Mouse (Mus musculus) forebrain, embryonic 13.5 days (tissue): Measurements from ENCODE around the gene Zfp977. TPM values are rescaled to one million over a fixed set of nuclear protein-coding genes. Genes with fewer than 3 reads are reported as not detected.
"Not testable (repeated sequence)": the region's sequence is repeated elsewhere in the genome, so short reads cannot be mapped to it uniquely, and the experiment has no call there.

Source experiments
- ATAC-seq: fragments of 200-750 bp; cut with Nextera tagmentation; 2 replicates; pipeline ENCODE4 v1.8.0; 2017
- H3K27ac ChIP-seq: fragments of 300-500 bp; sonication (generic); 2 replicates; pipeline ENCODE4 v1.5.1; 2015; ENCODE audit warnings: inconsistent platforms, mild to moderate bottlenecking, moderate library complexity
- H3K27me3 ChIP-seq: fragments of 300-500 bp; sonication (generic); 2 replicates; pipeline ENCODE4 v1.6.1; 2015; ENCODE audit warnings: mild to moderate bottlenecking, inconsistent platforms
- H3K36me3 ChIP-seq: fragments of 300-500 bp; sonication (generic); 2 replicates; pipeline ENCODE4 v1.6.1; 2015; ENCODE audit warnings: mild to moderate bottlenecking, inconsistent platforms; ENCODE audit not compliant: poor library complexity, severe bottlenecking
- H3K4me1 ChIP-seq: fragments of 300-500 bp; sonication (generic); 2 replicates; pipeline ENCODE4 v1.6.1; 2015; ENCODE audit warnings: inconsistent platforms
- H3K4me2 ChIP-seq: fragments of 300-500 bp; sonication (generic); 2 replicates; pipeline ENCODE4 v1.6.1; 2015; ENCODE audit warnings: inconsistent platforms, mild to moderate bottlenecking, moderate library complexity
- H3K4me3 ChIP-seq: fragments of 300-500 bp; sonication (generic); 2 replicates; pipeline ENCODE4 v1.5.1; 2015; ENCODE audit warnings: mild to moderate bottlenecking, inconsistent platforms
- H3K9ac ChIP-seq: fragments of 300-500 bp; sonication (generic); 2 replicates; pipeline ENCODE4 v1.6.1; 2015; ENCODE audit warnings: mild to moderate bottlenecking, inconsistent platforms
- H3K9me3 ChIP-seq: fragments of 300-500 bp; sonication (generic); replicated peaks from 2 replicates; pipeline ENCODE4 v1.6.1; 2016; ENCODE audit warnings: inconsistent platforms
- WGBS: fragments of 180-500 bp; shearing (Covaris S2); methylation state at CpG from one replicate; pipeline ENCODE4 v1.1.7; 2015; 5-methylcytosine and 5-hydroxymethylcytosine counted together
- microRNA-seq: library from miRNA; unstranded; fragments of <30 nt; microRNA quantifications from one replicate; pipeline ENCODE4, GENCODE M21; 2016
- polyA plus RNA-seq: library from polyadenylated mRNA; unstranded; fragments of >200 nt; fragmentation: Nextera tagmentation; extraction: Ambion mirVana; gene quantifications from 2 replicates; pipeline ENCODE4 v1.2.1, GENCODE M21; 2015

The Zfp977 gene
- polyA plus RNA-seq = 0.84 and 1.1 TPM in 2 replicates

DNA sequence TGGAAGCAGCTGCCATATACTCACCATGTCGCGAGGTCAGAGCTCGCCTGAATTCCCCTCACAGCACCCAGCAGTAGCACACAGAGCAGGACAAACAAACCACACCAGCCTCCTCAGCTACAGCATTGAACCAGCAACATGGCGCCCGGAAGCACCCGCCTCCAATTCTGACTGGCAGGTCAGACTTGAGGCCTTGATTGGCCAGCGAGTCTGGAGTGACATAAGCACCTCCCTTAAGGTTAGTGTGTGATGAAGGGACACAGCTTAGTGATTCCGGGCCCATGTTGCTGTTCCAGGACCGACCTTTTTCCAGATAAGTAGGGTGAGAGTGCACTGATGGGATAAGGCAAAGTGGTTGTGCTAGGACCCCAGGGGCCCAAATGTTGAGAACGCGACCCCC, at the start of gene Zfp977:
Zfp977 (minus strand) TSS at position 135 of the 400 bp plus-strand sequence.
- not testable (repeated sequence) for H3K9ac ChIP-seq, H3K4me3 ChIP-seq, H3K4me2 ChIP-seq, ATAC-seq, H3K27ac ChIP-seq, H3K4me1 ChIP-seq, H3K27me3 ChIP-seq, H3K36me3 ChIP-seq
- WGBS = 93% methylated on average over 11 of the region's 11 CpGs
- H3K9me3 ChIP-seq = peaks cover 45% of the 10 kb centered on the region

- H3K27me3 ChIP-seq, H3K36me3 ChIP-seq, H3K9ac ChIP-seq, H3K4me1 ChIP-seq, H3K4me2 ChIP-seq, H3K4me3 ChIP-seq, ATAC-seq, H3K27ac ChIP-seq: not testable (repeated sequence)
- H3K9me3 ChIP-seq = peaks cover 37% of the 10 kb centered on the region
Measured at GRCm38 (mm10) chr7:42631031-42631430, 38.7 kb upstream of the Zfp977 start.

DNA sequence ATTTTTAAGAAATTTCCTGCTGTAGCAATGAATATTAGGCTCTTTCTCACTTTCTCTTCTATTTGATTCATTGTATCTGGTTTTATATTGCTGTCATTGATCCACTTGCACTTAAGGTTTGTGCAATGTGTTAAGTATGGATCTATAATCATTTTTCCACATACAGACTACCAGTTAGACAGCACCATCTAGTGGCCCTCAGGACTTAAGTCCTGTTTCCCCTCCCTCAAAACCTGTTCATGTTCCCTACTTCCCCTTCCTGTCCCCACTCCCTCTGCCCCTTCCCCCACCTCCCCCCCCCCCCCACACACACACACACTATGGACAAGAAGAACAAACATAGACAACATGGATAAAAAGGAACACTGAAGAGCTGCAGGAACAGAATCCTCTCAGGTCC, 3.3 kb upstream of the Zfp977 start:
- H3K27ac ChIP-seq, H3K4me1 ChIP-seq, H3K4me2 ChIP-seq, ATAC-seq, H3K9ac ChIP-seq, H3K36me3 ChIP-seq, H3K27me3 ChIP-seq, H3K4me3 ChIP-seq: not testable (repeated sequence)
- peaks cover 43% of the 10 kb centered on the region for H3K9me3 ChIP-seq

- H3K4me3 ChIP-seq, H3K27me3 ChIP-seq, H3K36me3 ChIP-seq, H3K9ac ChIP-seq, H3K4me1 ChIP-seq, H3K4me2 ChIP-seq, ATAC-seq, H3K27ac ChIP-seq: not testable (repeated sequence)
- peaks cover 47% of the 10 kb centered on the region for H3K9me3 ChIP-seq
Measured at GRCm38 (mm10) chr7:42591311-42591710, 1.0 kb downstream of the Zfp977 start.

DNA sequence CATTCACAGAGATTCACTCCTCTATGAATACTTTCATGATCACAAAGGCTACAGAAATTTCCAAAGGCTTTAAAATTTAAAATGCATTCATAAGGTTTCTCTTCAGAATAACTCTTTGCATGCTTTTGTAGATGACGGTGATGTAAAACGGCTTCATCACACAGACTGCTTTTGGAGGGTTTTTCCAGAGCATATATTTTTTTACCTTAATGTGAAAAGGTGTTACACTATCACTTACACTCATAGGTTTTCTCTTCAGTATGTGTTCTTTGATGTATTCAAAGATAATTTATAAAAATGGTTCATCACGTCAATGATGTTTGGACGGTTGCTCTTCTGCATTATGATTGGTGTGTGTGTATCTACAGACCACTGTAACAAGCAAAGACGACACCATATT, 13.9 kb downstream of the Zfp977 start, which contains the start of gene Gm21028:
Gm21028 (minus strand) TSS at position 101 of the 400 bp plus-strand sequence.
- Histone ChIP-seq H3K9me3 (peaks cover 49% of the 10 kb centered on the region), H3K4me3 (no peak within 1 kb of the TSS), H3K4me2 (no peak within 1 kb of the TSS), H3K36me3 (0 out of 2 replicates have a peak, but pooled peaks cover 5% of the 10 kb centered on the region), H3K9ac (no peak within 1 kb of the TSS), H3K4me1 (no peaks in the 10 kb centered on the region), H3K27ac (no peak within 1 kb of the TSS), H3K27me3 (no peaks in the 10 kb centered on the region)
- 90% methylated on average over 5 of the region's 5 CpGs for WGBS
- no peak for ATAC-seq

DNA sequence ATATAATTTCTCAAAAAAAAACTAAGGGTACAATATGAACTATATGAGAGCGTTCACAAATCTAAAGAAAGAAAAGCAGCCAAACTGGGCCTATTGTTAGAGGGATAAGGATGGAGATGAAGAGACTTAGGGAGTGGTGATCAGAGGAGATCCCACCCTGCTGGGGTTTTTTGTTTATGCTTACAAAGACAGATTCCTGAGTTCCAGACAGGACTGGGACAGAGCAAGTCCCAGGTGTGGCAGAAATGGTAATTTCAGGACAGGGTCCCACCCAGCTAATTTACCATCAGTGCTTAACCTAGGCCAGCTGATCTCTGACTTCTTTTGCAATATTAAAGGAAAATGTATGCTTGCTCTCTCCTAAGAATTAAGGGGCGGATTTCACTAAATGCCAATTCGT, 40.6 kb downstream of the Zfp977 start:
- H3K36me3 ChIP-seq = no peaks in the 10 kb centered on the region
- H3K4me3 ChIP-seq = no peak overlapping the region
- H3K4me1 ChIP-seq = no peaks in the 10 kb centered on the region
- H3K4me2 ChIP-seq = no peak overlapping the region
- H3K27ac ChIP-seq = no peak overlapping the region
- no peak overlapping the region for H3K9ac ChIP-seq
- no peak for ATAC-seq
- peaks cover 17% of the 10 kb centered on the region for H3K9me3 ChIP-seq
- H3K27me3 ChIP-seq = no peaks in the 10 kb centered on the region
- WGBS = 84% methylated on average over 3 of the region's 3 CpGs

Small RNA genes lying within 50 kb of the gene (microRNA-seq; reads per million reads assigned to microRNA genes)
- not detected for gene Gm24938

Other genes with a start within 250 kb of the Zfp977 start
- not detected in 2 replicates for gene 4933421I07Rik, start 144.4 kb downstream of the Zfp977 start, polyA plus RNA-seq
- gene Zfp141, start 86.8 kb downstream of the Zfp977 start, polyA plus RNA-seq = 12.4 and 14.1 TPM in 2 replicates
- not detected in 2 replicates for gene Gm21028, start 14.0 kb downstream of the Zfp977 start, polyA plus RNA-seq
- gene Zfp976, start 50.0 kb upstream of the Zfp977 start, polyA plus RNA-seq = 2.9 and 3.1 TPM in 2 replicates
- gene Zfp975, start 100.2 kb upstream of the Zfp977 start, polyA plus RNA-seq = 5.4 and 6.4 TPM in 2 replicates
- not detected in 2 replicates for gene Gm17067, start 134.5 kb upstream of the Zfp977 start, polyA plus RNA-seq
- not detected in 2 replicates for gene Vmn2r62, start 201.0 kb upstream of the Zfp977 start, polyA plus RNA-seq